Mouse (Mus musculus) ES-E14 (cell line): ENCODE data around the gene Rfng. TPM values are rescaled to one million over a fixed set of nuclear protein-coding genes. Genes with fewer than 3 reads are reported as not detected.
"Not testable (repeated sequence)": the region's sequence is repeated elsewhere in the genome, so short reads cannot be mapped to it uniquely, and the experiment has no call there.

Experiments
- DNase-seq: peaks from one replicate; pipeline ENCODE4 v3.0.0-alpha.2; 2013; ENCODE audit warnings: low read depth, low spot score
- H3K27ac ChIP-seq: 2 replicates; pipeline ENCODE4 v1.5.1; 2012; ENCODE audit warnings: low read depth, mild to moderate bottlenecking, low read length, moderate library complexity, mixed read lengths; ENCODE audit not compliant: poor library complexity, insufficient read depth, severe bottlenecking
- H3K36me3 ChIP-seq: 2 replicates; pipeline ENCODE4 v1.6.1; 2012; ENCODE audit warnings: mild to moderate bottlenecking, low read length, moderate library complexity, mixed read lengths; ENCODE audit not compliant: control insufficient read depth, poor library complexity, insufficient read depth, severe bottlenecking
- H3K4me1 ChIP-seq, 2 experiments: fragments of 150-350 bp in 1 of 2; sonication (generic) in 1 of 2; 2 replicates each; pipeline ENCODE4 v1.6.1; 2012; ENCODE audit warnings: low read length in 2 of 2, mild to moderate bottlenecking in 1 of 2, mixed read lengths in 1 of 2; ENCODE audit not compliant: control insufficient read depth in 2 of 2, insufficient read depth in 2 of 2, poor library complexity in 1 of 2
- H3K4me3 ChIP-seq, 2 experiments: fragments of 150-350 bp in 1 of 2; sonication (generic) in 1 of 2; 2 replicates each; pipeline ENCODE4 v1.5.1; 2012; ENCODE audit warnings: low read length in 2 of 2, low read depth in 1 of 2, mild to moderate bottlenecking in 1 of 2, mixed read lengths in 1 of 2; ENCODE audit not compliant: insufficient read depth in 1 of 2, poor library complexity in 1 of 2, severe bottlenecking in 1 of 2
- H3K9ac ChIP-seq: 2 replicates; pipeline ENCODE4 v1.6.1; 2012; ENCODE audit warnings: low read depth, mild to moderate bottlenecking, low read length, mixed read lengths; ENCODE audit not compliant: poor library complexity, insufficient read depth, severe bottlenecking
- H3K9me3 ChIP-seq: fragments of 150-350 bp; sonication (generic); 2 replicates; pipeline ENCODE4 v1.6.1; 2012; ENCODE audit warnings: low read depth, mild to moderate bottlenecking, low read length; ENCODE audit not compliant: control insufficient read depth, insufficient read depth
- CHD2 ChIP-seq: IDR thresholded peaks from 2 replicates; pipeline ENCODE4 v1.6.1; 2014; ENCODE audit warnings: mild to moderate bottlenecking, low read depth, low read length, inconsistent platforms
- HCFC1 ChIP-seq: IDR thresholded peaks from 2 replicates; pipeline ENCODE4 v1.6.1; 2012; ENCODE audit warnings: low read length, inconsistent platforms, borderline replicate concordance; ENCODE audit not compliant: insufficient read depth
- MAFK ChIP-seq: IDR thresholded peaks from 2 replicates; pipeline ENCODE4 v1.6.1; 2014; ENCODE audit warnings: mild to moderate bottlenecking, low read depth, low read length, inconsistent platforms; ENCODE audit not compliant: insufficient read depth
- ZC3H11A ChIP-seq: IDR thresholded peaks from 2 replicates; pipeline ENCODE4 v1.6.1; 2012; ENCODE audit warnings: low read depth, mild to moderate bottlenecking, inconsistent platforms, low read length, borderline replicate concordance
- ZNF384 ChIP-seq: IDR thresholded peaks from 2 replicates; pipeline ENCODE4 v1.6.1; 2012; ENCODE audit warnings: low read depth, low read length, inconsistent platforms
- in situ Hi-C, 2 experiments: fragments of 600-800 bp; cut with MboI; formaldehyde crosslinking; loops; one replicate each; pipeline ENCODE4 v1.15.1; 2025; ENCODE audit warnings: low sequenced_read_pairs in 2 of 2, inconsistent platforms in 1 of 2; ENCODE audit not compliant: unreplicated experiment in 2 of 2
- total RNA-seq: library from RNA; depleted of rRNA; stranded (reverse); fragments of 300-350 nt; gene quantifications from 2 replicates; pipeline ENCODE4 v1.2.3, GENCODE M21; 2012

The Rfng gene
- total RNA-seq, 1 experiment = 18.8 TPM

GRCm38 (mm10) chr11:120772749-120773148 lies 11.3 kb downstream of the Rfng start:
- no peak overlapping the region for H3K4me3 ChIP-seq
- TF ChIP-seq MAFK (no peak), ZNF384 (no peak), HCFC1 (no peak), CHD2 (no peak), ZC3H11A (no peak)
- DNase-seq = no peak
- H3K9ac ChIP-seq = no peak overlapping the region
- H3K4me1 ChIP-seq = peaks cover 0 to 13% of the 10 kb centered on the region in 2 experiments; a peak in 2 of 4 replicates
- no peaks in the 10 kb centered on the region for H3K36me3 ChIP-seq
- no peak overlapping the region for H3K27ac ChIP-seq
- in situ Hi-C loops = no loop called here
- H3K9me3 ChIP-seq = no peaks in the 10 kb centered on the region

GRCm38 (mm10) chr11:120768206-120768605 lies 15.8 kb downstream of the Rfng start:
- no peak overlapping the region for H3K27ac ChIP-seq
- H3K4me1 ChIP-seq = peaks cover 0 to 15% of the 10 kb centered on the region in 2 experiments; a peak in 2 of 4 replicates
- H3K9ac ChIP-seq = no peak overlapping the region
- no peak overlapping the region for H3K4me3 ChIP-seq
- no peak for TF ChIP-seq HCFC1
- TF ChIP-seq ZC3H11A = no peak
- TF ChIP-seq ZNF384 = no peak
- TF ChIP-seq MAFK = no peak
- TF ChIP-seq CHD2 = no peak
- H3K36me3 ChIP-seq = no peaks in the 10 kb centered on the region
- no peaks in the 10 kb centered on the region for H3K9me3 ChIP-seq
- no peak for DNase-seq
- in situ Hi-C loops = no loop called here

GRCm38 (mm10) chr11:120767023-120767422 lies 17.0 kb downstream of the Rfng start:
- H3K9me3 ChIP-seq, in situ Hi-C loops, H3K4me3 ChIP-seq, H3K27ac ChIP-seq, H3K36me3 ChIP-seq, DNase-seq, H3K9ac ChIP-seq: not testable (repeated sequence)
- H3K4me1 ChIP-seq = peaks cover 0 to 15% of the 10 kb centered on the region in 2 experiments; a peak in 2 of 4 replicates

GRCm38 (mm10) chr11:120763121-120763999 lies 20.6 kb downstream of the Rfng start:
- H3K9me3 ChIP-seq, DNase-seq, H3K36me3 ChIP-seq, H3K27ac ChIP-seq, H3K9ac ChIP-seq, in situ Hi-C loops: not testable (repeated sequence)
- peak overlapping the region in 1 of 2 experiments; percentile 45; a peak in 2 of 4 replicates for H3K4me3 ChIP-seq
- peaks cover 0 to 13% of the 10 kb centered on the region in 2 experiments; a peak in 2 of 4 replicates for H3K4me1 ChIP-seq

GRCm38 (mm10) chr11:120762672-120763041 lies 21.4 kb downstream of the Rfng start, which contains the start of gene Hmga1b:
TSS of gene Hmga1b (plus strand) at chr11:120762794.
- DNase-seq, in situ Hi-C loops, H3K9me3 ChIP-seq, H3K27ac ChIP-seq, H3K9ac ChIP-seq, H3K36me3 ChIP-seq: not testable (repeated sequence)
- peak within 1 kb of the TSS in 1 of 2 experiments; percentile 45; a peak in 2 of 4 replicates for H3K4me3 ChIP-seq
- peaks cover 0 to 13% of the 10 kb centered on the region in 2 experiments; a peak in 1 of 4 replicates for H3K4me1 ChIP-seq
